Mouse (Mus musculus) heart, embryonic 10.5 days (tissue): ENCODE measurements around the gene Gamt. TPM values are rescaled to one million over a fixed set of nuclear protein-coding genes. Genes with fewer than 3 reads are reported as not detected.
A peak's percentile ranks its signal among the peaks of the same experiment; 100 is the strongest.

Source experiments
- DNase-seq: peaks from one replicate; pipeline ENCODE4 v3.0.0-alpha.2; 2017; ENCODE audit warnings: low spot score
- H3K27ac ChIP-seq: fragments of 300-500 bp; sonication (generic); 2 replicates; pipeline ENCODE4 v1.5.1; 2016; ENCODE audit warnings: mild to moderate bottlenecking
- H3K27me3 ChIP-seq: fragments of 300-500 bp; sonication (generic); 2 replicates; pipeline ENCODE4 v1.6.1; 2016; ENCODE audit warnings: mild to moderate bottlenecking; ENCODE audit not compliant: poor library complexity, insufficient read depth, severe bottlenecking
- H3K36me3 ChIP-seq: fragments of 300-500 bp; sonication (generic); 2 replicates; pipeline ENCODE4 v1.6.1; 2016; ENCODE audit warnings: mild to moderate bottlenecking, moderate library complexity
- H3K4me1 ChIP-seq: fragments of 300-500 bp; sonication (generic); 2 replicates; pipeline ENCODE4 v1.6.1; 2016; ENCODE audit warnings: mild to moderate bottlenecking
- H3K4me3 ChIP-seq: fragments of 300-500 bp; sonication (generic); 2 replicates; pipeline ENCODE4 v1.5.1; 2016; ENCODE audit warnings: mild to moderate bottlenecking, moderate library complexity
- H3K9me3 ChIP-seq: fragments of 300-500 bp; sonication (generic); 2 replicates; pipeline ENCODE4 v1.6.1; 2016; ENCODE audit warnings: mild to moderate bottlenecking, moderate library complexity
- WGBS: fragments of 180-500 bp; shearing (Covaris S2); methylation state at CpG from one replicate; pipeline ENCODE4 v1.1.7; 2016; 5-methylcytosine and 5-hydroxymethylcytosine counted together
- polyA plus RNA-seq: library from polyadenylated mRNA; unstranded; fragments of >200 nt; fragmentation: Nextera tagmentation; extraction: Ambion mirVana; gene quantifications from 2 replicates; pipeline ENCODE4 v1.2.1, GENCODE M21; 2016

Gamt gene
- polyA plus RNA-seq, 1 experiment from 2014 or later = 61.2 TPM

DNA sequence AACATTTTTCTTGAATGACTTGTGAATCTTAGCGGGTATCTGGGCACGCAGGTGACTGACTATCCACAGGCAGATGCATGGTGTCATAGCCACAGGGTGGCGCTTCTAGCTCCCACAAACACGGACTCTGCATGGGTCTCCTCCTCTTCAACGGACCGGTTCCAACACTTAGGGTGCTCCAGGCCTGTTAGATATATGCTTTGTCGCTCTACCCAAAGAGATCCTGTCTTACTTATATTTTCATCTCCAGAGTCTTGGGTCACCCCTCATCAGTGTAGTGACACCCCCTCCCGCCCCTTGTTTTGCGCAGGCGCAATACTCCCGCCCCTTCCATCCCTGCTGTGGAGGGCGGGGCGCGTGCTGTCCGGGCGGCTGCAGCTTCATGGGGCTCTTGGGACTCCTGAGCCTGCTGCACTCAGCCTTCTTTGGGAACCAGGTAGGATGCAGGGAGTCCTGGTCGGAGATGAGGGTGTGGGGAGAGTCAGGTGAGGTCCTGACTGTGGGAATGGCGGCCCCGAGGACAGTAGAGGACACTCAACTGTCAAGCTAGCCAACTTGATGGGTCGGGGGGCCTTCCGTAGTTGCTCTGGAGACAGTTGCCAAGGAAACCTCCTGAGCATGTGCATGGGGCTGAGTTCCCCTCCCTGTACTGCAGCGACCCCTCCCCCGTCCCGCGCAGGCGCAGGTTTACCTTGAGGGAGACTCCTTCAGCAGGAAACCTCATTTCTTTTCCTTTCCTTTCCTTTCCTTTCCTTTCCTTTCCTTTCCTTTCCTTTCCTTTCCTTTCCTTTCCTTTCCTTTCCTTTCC lies 35.0 kb upstream of the Gamt start, which contains the start of gene Apc2:
Gene Apc2, plus strand, starts transcription at position 360 of the 808 bp plus-strand sequence.
- Histone ChIP-seq H3K4me1 (peaks cover 52% of the 10 kb centered on the region), H3K27me3 (peaks cover 46% of the 10 kb centered on the region), H3K27ac (peak within 1 kb of the TSS; percentile 66), H3K4me3 (peak within 1 kb of the TSS; percentile 91), H3K36me3 (peaks cover 21% of the 10 kb centered on the region), H3K9me3 (no peaks in the 10 kb centered on the region)
- WGBS = 1% methylated on average over 26 of the region's 26 CpGs
- peak; percentile 89 for DNase-seq

GRCm38 (mm10) chr10:80294788-80295303 lies 34.0 kb upstream of the Gamt start:
- H3K36me3 ChIP-seq = peaks cover 21% of the 10 kb centered on the region
- no peak for DNase-seq
- H3K27me3 ChIP-seq = peaks cover 36% of the 10 kb centered on the region
- peak overlapping the region; percentile 91; the same call in 1 of the 2 replicates for H3K4me3 ChIP-seq
- WGBS = 48% methylated on average over 7 of the region's 7 CpGs
- H3K9me3 ChIP-seq = no peaks in the 10 kb centered on the region
- H3K4me1 ChIP-seq = peaks cover 52% of the 10 kb centered on the region
- H3K27ac ChIP-seq = no peak overlapping the region

GRCm38 (mm10) chr10:80294311-80294710 lies 33.5 kb upstream of the Gamt start:
- Histone ChIP-seq H3K4me3 (peak overlapping the region; percentile 91; the same call in 1 of the 2 replicates), H3K4me1 (peaks cover 52% of the 10 kb centered on the region), H3K36me3 (peaks cover 22% of the 10 kb centered on the region), H3K27ac (no peak overlapping the region), H3K9me3 (no peaks in the 10 kb centered on the region), H3K27me3 (peaks cover 31% of the 10 kb centered on the region)
- no peak for DNase-seq
- 70% methylated on average over 4 of the region's 4 CpGs for WGBS

DNA sequence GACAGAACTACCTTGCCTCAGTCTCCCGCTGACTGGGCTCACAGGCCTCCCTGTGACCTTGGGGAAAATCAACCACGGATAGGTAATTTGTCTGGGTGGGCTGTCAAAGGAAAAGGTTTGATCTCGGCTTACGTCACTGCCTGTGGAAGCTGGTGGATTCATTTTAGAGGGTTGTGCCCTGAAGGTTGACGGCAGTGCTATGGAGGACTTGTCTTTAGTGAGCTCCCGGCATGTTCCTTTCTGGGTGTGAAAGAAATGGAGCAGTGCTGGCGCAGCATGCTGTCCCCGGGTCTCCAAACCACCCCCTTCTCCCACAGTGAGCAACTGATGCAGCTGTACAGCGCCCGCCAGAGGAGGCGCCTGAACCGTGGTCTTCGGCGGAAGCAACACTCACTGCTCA lies 32.5 kb upstream of the Gamt start:
- H3K27me3 ChIP-seq = peaks cover 21% of the 10 kb centered on the region
- peak overlapping the region; percentile 91 for H3K4me3 ChIP-seq
- peak overlapping the region; percentile 98 for H3K27ac ChIP-seq
- WGBS = 38% methylated on average over 14 of the region's 14 CpGs
- no peaks in the 10 kb centered on the region for H3K9me3 ChIP-seq
- peaks cover 32% of the 10 kb centered on the region for H3K36me3 ChIP-seq
- DNase-seq = no peak
- H3K4me1 ChIP-seq = peaks cover 48% of the 10 kb centered on the region

DNA sequence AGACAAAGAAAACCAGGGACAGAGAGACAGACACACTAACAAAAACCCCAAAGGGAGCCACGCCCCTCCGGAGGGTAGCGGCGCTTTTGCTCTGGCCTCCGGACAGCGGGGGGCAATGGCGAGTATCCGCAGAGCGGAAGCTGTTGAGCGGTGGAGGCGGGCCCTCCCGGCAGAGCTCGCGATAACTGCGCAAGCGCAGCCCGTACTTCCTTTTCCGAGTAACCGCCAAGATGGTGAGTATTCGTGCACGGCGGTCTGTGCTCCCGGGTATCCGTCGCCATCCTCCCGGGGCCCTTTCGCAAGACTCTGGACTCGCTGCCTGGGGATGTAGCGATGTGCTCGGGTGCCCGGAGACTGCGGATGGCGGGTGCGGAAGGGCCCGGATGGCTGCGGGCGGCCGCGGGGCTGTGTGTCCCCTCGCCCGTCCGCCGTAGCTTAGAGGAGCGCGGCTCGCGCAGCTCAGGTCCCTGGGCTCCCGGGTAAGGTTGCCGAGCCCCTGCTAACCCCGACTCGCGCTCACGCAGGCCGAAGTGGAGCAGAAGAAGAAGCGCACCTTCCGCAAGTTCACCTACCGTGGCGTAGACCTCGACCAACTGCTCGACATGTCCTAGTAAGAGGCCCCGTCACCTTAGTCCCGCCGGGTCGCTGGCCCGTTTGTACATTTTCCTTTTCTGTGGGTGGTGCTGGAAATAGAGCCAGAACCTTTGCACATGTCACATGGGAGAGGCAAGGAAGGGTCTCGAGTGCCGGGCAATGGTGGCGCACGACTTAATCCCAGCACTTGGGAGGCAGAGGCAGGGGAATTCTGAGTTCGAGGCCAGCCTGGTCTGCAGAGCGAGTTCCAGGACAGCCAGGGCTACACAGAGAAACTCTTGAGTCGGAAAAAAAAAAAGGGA lies 31.7 kb upstream of the Gamt start, which contains the start of gene Rps15:
Gene Rps15, plus strand, starts transcription at position 203 of the 896 bp plus-strand sequence.
- Histone ChIP-seq H3K27ac (peak within 1 kb of the TSS; percentile 98), H3K4me3 (peak within 1 kb of the TSS; percentile 91), H3K27me3 (peaks cover 13% of the 10 kb centered on the region), H3K4me1 (peaks cover 47% of the 10 kb centered on the region), H3K9me3 (no peaks in the 10 kb centered on the region), H3K36me3 (peaks cover 38% of the 10 kb centered on the region)
- DNase-seq = peak; percentile 97
- WGBS = under 1% methylated on average over 72 of the region's 72 CpGs

- no peak overlapping the region for H3K4me3 ChIP-seq
- no peak for DNase-seq
- WGBS = 66% methylated on average over 8 of the region's 8 CpGs
- peaks cover 11% of the 10 kb centered on the region for H3K4me1 ChIP-seq
- no peak overlapping the region for H3K27ac ChIP-seq
- H3K9me3 ChIP-seq = no peaks in the 10 kb centered on the region
- H3K27me3 ChIP-seq = no peaks in the 10 kb centered on the region
- H3K36me3 ChIP-seq = peaks cover 61% of the 10 kb centered on the region
Observed at GRCm38 (mm10) chr10:80288657-80289056, 27.8 kb upstream of the Gamt start.

- H3K4me3 ChIP-seq = no peak overlapping the region
- H3K36me3 ChIP-seq = peaks cover 61% of the 10 kb centered on the region
- H3K27me3 ChIP-seq = no peaks in the 10 kb centered on the region
- 0 out of 2 replicates have a peak, but pooled peaks cover 6% of the 10 kb centered on the region for H3K4me1 ChIP-seq
- no peak overlapping the region for H3K27ac ChIP-seq
- 94% methylated on average over 12 of the region's 12 CpGs for WGBS
- no peaks in the 10 kb centered on the region for H3K9me3 ChIP-seq
- no peak for DNase-seq
Observed at GRCm38 (mm10) chr10:80288097-80288496, 27.3 kb upstream of the Gamt start.

DNA sequence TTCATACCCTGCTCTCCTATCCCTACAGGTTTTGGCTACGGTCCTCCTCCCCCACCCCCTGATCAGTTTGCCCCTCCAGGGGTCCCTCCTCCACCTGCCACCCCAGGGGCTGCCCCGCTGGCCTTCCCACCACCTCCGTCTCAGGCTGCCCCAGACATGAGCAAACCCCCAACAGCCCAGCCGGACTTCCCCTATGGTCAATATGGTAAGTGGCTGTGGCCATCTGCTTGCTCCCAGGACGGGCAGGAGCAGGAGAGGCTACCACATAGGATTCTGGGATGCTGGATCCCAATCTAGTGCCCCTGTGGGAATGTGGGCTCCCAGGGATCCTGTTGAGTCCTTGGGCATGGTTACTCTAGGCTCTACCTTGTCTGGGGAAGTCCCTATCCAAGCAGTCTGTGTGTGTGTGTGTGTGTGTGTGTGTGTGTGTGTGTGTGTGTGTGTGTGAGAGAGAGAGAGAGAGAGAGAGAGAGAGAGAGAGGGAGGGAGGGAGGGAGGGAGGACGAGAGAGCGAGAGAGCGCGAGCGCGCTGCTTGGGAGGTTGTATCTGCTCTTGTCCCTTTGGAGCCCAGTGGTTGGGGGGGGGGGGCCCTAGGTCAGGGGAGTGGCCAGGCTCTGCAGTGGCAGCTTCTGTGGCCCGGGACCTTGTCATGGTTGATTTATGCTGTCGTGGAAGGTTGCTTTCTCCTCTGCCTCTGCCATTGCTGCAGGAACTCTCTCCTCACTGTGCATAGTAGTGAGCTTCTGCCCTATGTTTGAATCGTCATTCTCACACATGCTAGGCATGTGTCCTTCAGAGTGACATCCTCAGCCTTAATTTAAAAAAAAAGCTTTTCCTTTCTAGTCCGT lies 24.6 kb upstream of the Gamt start:
- Histone ChIP-seq H3K27ac (no peak overlapping the region), H3K4me3 (no peak overlapping the region), H3K36me3 (peaks cover 87% of the 10 kb centered on the region), H3K4me1 (peaks cover 12% of the 10 kb centered on the region; the same call in 1 of the 2 replicates), H3K9me3 (no peaks in the 10 kb centered on the region), H3K27me3 (no peaks in the 10 kb centered on the region)
- WGBS = 86% methylated on average over 15 of the region's 15 CpGs
- no peak for DNase-seq

GRCm38 (mm10) chr10:80282481-80283441 lies 21.9 kb upstream of the Gamt start:
- H3K27ac ChIP-seq = no peak overlapping the region
- no peaks in the 10 kb centered on the region for H3K9me3 ChIP-seq
- H3K36me3 ChIP-seq = peaks cover 98% of the 10 kb centered on the region
- no peak for DNase-seq
- no peak overlapping the region for H3K4me3 ChIP-seq
- H3K4me1 ChIP-seq = peaks cover 12% of the 10 kb centered on the region; the same call in 1 of the 2 replicates
- H3K27me3 ChIP-seq = no peaks in the 10 kb centered on the region
- 86% methylated on average over 20 of the region's 20 CpGs for WGBS

DNA sequence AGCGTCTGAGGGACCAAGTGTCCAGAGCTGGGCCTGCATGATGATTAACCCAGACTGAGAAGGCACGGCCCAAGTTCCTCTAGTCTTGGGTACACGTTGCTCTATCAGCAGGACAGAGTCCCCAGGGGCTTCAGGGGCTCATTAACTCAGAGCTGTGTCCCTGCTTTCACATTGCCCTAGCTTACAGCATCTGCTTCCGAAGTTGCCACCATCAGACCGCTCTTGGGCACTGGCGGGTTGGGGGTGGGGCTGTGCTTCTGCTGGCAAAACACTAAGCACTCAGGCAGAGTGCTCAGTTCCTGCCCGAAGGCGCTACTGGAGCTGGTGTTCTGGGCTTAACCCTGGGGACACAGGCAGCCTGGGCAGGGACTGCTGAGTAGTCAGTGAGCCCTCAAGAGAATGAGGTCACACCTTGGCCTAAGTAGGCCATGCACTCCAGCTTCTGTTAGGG lies 21.1 kb upstream of the Gamt start:
- WGBS = 79% methylated on average over 8 of the region's 8 CpGs
- peaks cover 98% of the 10 kb centered on the region for H3K36me3 ChIP-seq
- H3K4me1 ChIP-seq = peaks cover 10% of the 10 kb centered on the region; the same call in 1 of the 2 replicates
- H3K27ac ChIP-seq = no peak overlapping the region
- no peak overlapping the region for H3K4me3 ChIP-seq
- no peaks in the 10 kb centered on the region for H3K27me3 ChIP-seq
- H3K9me3 ChIP-seq = no peaks in the 10 kb centered on the region
- no peak for DNase-seq

DNA sequence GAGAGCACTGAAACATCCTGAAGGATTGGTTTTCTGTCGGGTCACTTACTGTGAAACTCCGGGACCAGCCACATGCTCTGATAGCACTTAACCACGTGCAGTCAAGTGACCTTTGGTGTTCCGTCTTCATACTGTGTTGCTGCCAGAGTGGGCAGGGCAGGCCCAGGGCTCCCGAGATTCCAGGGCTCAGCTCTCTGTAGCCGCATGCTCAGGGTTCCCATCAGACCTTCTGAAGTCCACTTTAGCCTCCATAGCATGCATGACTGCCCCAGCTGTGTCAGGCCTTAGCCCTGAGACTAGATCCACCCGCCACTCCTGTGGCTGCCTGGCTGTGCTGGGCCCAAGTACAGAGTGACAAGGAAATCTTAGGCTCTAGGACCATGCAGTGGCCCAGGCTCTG lies 20.5 kb upstream of the Gamt start:
- DNase-seq = no peak
- no peaks in the 10 kb centered on the region for H3K9me3 ChIP-seq
- WGBS = 74% methylated on average over 7 of the region's 7 CpGs
- no peak overlapping the region for H3K27ac ChIP-seq
- H3K4me1 ChIP-seq = peaks cover 10% of the 10 kb centered on the region; the same call in 1 of the 2 replicates
- peaks cover 98% of the 10 kb centered on the region for H3K36me3 ChIP-seq
- H3K4me3 ChIP-seq = no peak overlapping the region
- H3K27me3 ChIP-seq = no peaks in the 10 kb centered on the region
